Mouse (Mus musculus) spleen, postnatal 10 days (tissue): ENCODE results near the gene Skint2.

Experiments used
- DNase-seq, 2 experiments: peaks; one replicate each; pipeline ENCODE4 v3.0.0; 2021 to 2022; ENCODE audit warnings: low spot score in 2 of 2

The Skint2 gene

DNA sequence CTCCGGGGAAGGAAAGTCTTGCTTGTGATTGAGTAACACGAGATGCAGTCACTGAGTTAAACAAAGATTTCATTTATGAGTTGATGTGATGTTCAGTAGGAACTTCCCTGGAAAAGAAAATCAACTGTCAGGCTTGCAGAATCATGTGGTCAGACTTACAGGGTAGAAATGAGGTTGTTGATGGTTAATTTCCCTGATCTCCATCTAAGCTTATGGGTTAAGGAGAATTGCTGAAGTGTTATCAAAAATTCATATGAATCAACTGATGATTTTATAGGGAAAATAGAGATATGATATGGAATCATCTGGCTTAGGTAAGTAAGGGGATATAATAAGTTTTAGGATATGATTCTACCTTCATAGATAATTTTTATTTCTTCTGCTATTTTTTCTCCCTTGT, at the start of gene Skint2:
Skint2 (plus strand) TSS at position 301 of the 400 bp plus-strand sequence.
- no peak for DNase-seq
